Mouse (Mus musculus) G1E (cell line): ENCODE data around the gene Mtrex. TPM values are rescaled to one million over a fixed set of nuclear protein-coding genes. Genes with fewer than 3 reads are reported as not detected.

Source experiments
- ATAC-seq: 2 replicates; pipeline ENCODE4 v1.8.0; 2016; ENCODE audit warnings: mild to moderate bottlenecking; ENCODE audit not compliant: insufficient number of reproducible peaks, poor library complexity, low FRiP score, severe bottlenecking; ENCODE audit errors: extremely low read depth
- DNase-seq: peaks from one replicate; pipeline ENCODE4 v3.0.0; 2012; ENCODE audit warnings: low spot score
- H3K27me3 ChIP-seq: 2 replicates; pipeline ENCODE4 v1.6.1; 2012; ENCODE audit warnings: mild to moderate bottlenecking, low read length, inconsistent platforms; ENCODE audit not compliant: insufficient read depth
- H3K36me3 ChIP-seq: replicated peaks from 2 replicates; pipeline ENCODE3; 2012; ENCODE audit warnings: mild to moderate bottlenecking, inconsistent platforms
- H3K4me1 ChIP-seq: 2 replicates; pipeline ENCODE4 v1.6.1; 2012; ENCODE audit warnings: low read depth, low read length, inconsistent platforms, mixed read lengths; ENCODE audit not compliant: insufficient read depth
- H3K4me3 ChIP-seq: 2 replicates; pipeline ENCODE4 v1.5.1; 2012; ENCODE audit warnings: low read depth, mild to moderate bottlenecking, inconsistent platforms, low read length, moderate library complexity, mixed read lengths
- H3K9me3 ChIP-seq: replicated peaks from 2 replicates; pipeline ENCODE4 v1.6.1; 2012; ENCODE audit warnings: inconsistent platforms
- CTCF ChIP-seq: IDR thresholded peaks from 2 replicates; pipeline ENCODE4 v1.5.1; 2012; ENCODE audit warnings: low read depth, low read length, inconsistent platforms, mixed read lengths
- GATA1 ChIP-seq: IDR thresholded peaks from 2 replicates; pipeline ENCODE4 v1.6.1; 2012; ENCODE audit warnings: borderline replicate concordance, low read length, inconsistent platforms, mixed read lengths
- GATA2 ChIP-seq: IDR thresholded peaks from 2 replicates; pipeline ENCODE4 v1.6.1; 2012; ENCODE audit warnings: low read depth, low read length, inconsistent platforms, borderline replicate concordance
- POLR2AphosphoS5 ChIP-seq: IDR thresholded peaks from 2 replicates; pipeline ENCODE4 v1.6.1; 2012; ENCODE audit warnings: low read depth, low read length, inconsistent platforms; ENCODE audit not compliant: insufficient replicate concordance
- TAL1 ChIP-seq: conservative IDR thresholded peaks from 2 replicates; pipeline ENCODE4 v1.6.1; 2012; ENCODE audit warnings: low read depth, low read length, inconsistent platforms, mixed read lengths
- polyA plus RNA-seq: library from polyadenylated mRNA; stranded (reverse); fragments of >175 nt; gene quantifications from 2 replicates; pipeline ENCODE4 v1.2.3, GENCODE M21; 2012
- total RNA-seq, 2 experiments: library from RNA; stranded (forward) in 1 of 2; stranded (reverse) in 1 of 2; fragments of 200-1000 nt in 1 of 2; fragments of >200 nt in 1 of 2; fragmentation: Nextera tagmentation in 1 of 2; gene quantifications; 2 replicates each; pipeline ENCODE4 v1.2.3; 2014 to 2017

Gene Mtrex
- total and polyA plus RNA-seq, 3 experiments: 4.7 to 84.7 (median 71.1) TPM

DNA sequence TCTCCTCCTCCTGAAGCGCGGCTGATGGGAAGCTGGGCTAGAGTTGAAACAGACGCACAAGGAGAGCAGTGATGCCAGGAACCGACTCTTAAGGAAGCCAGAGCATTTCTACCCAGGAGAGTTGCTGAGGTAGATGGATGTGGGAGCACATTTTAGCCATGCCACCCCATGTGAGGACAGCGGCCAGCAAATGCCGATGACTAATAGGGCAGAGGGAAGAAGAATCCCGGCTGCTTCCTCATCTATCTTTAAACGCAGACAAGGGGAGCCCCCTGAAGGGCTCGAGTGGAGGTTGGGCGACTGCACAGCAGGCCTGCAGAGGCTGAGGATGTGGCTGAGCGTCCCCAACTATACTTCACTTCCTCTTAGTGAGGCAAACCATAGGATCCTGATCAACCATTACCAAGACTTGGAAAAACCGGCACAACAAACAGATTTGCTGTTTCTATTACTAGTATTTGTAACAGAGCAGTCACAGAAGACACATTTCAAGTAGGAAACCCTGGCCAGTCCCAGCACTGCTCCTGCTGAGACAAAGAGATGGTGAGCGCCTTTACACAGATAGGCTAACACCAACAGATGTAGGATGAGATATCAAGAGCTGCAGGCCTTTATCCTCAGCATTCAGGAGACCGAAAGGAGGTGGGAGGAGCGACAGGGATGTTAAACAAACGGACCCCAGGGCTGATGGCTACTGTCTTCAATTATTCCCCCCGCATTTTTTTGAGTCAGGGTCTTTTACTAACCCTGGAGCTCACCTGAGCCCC lies 55.5 kb downstream of the Mtrex start:
- no peak for TF ChIP-seq GATA2
- TF ChIP-seq GATA1: no peak
- 0 out of 2 replicates have a peak, but pooled peaks have one; percentile 14 for TF ChIP-seq TAL1
- peaks cover 93% of the 10 kb centered on the region for H3K36me3 ChIP-seq

DNA sequence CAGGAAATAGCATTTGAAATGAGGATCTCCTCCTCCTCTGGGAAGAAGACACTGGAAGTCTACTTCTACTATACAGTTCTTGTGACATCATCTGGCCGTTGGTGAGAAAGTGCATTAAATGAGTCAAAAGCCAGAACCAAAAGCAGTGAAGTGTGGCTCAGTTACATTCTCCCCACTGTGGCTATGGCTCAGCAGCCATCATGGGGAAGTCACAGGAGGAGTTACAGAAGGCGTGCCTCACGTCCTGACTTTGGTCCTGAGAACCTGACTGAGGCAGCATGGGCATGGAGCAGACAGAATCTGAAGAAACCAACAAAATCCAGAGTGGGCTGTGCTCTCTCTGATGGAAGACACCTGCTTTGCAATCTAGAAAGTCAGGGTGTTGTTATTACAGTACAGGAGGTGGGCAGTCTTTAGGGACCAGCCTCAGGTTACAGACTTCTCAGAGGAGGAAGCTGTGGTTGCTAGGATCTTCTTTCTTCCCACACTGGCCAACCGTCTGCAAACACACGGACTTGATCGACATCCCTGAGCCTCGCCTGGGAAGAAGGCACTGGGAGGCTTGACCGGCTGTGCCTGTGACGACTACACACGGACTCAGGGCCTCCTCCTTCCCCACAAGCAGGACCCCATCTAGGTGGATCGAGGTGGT lies 57.0 kb downstream of the Mtrex start:
- TF ChIP-seq TAL1 (no peak), CTCF (no peak), POLR2AphosphoS5 (no peak), GATA1 (no peak), GATA2 (no peak)
- DNase-seq (no peak), ATAC-seq (no peak)
- Histone ChIP-seq H3K4me1 (peaks cover 33% of the 10 kb centered on the region), H3K27me3 (no peaks in the 10 kb centered on the region), H3K9me3 (no peaks in the 10 kb centered on the region), H3K4me3 (no peak overlapping the region; the same call in 1 of the 2 replicates), H3K36me3 (peaks cover 96% of the 10 kb centered on the region)

More for the DNA sequence above, 55.5 kb downstream of the Mtrex start:
- Histone ChIP-seq H3K4me1 (peaks cover 33% of the 10 kb centered on the region), H3K4me3 (peak overlapping the region; percentile 50; the same call in 1 of the 2 replicates), H3K27me3 (no peaks in the 10 kb centered on the region), H3K9me3 (no peaks in the 10 kb centered on the region)
- ATAC-seq: peak; percentile 69
- peak; percentile 37 for DNase-seq

- Histone ChIP-seq H3K4me3 (no peak overlapping the region), H3K27me3 (no peaks in the 10 kb centered on the region), H3K36me3 (peaks cover 95% of the 10 kb centered on the region), H3K9me3 (no peaks in the 10 kb centered on the region), H3K4me1 (peaks cover 29% of the 10 kb centered on the region)
- no peak for TF ChIP-seq CTCF
- TF ChIP-seq POLR2AphosphoS5: no peak
- no peak for TF ChIP-seq TAL1
- TF ChIP-seq GATA1: no peak
- no peak for TF ChIP-seq GATA2
- ATAC-seq (no peak), DNase-seq (no peak)
These were observed 59.8 kb downstream of the Mtrex start for GRCm38 (mm10) chr13:112867381-112867780.

DNA sequence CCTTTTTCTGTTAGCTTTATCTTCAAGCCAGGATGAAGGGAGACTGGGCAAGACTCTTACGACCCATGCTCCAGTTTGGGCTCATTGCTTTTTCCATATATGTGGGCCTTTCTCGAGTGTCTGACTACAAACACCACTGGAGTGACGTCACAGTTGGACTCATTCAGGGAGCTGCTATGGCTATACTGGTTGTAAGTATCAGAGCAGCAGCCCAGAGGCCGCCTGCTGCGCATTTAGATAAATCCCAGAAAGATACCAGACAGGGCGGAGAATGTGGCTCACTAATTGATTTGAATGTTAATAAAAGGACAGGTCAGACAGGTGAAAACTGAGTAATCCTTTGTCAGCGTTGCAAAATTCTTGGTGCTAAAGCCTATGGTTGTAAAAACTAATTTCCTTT lies 60.4 kb downstream of the Mtrex start:
- H3K4me1 ChIP-seq: peaks cover 25% of the 10 kb centered on the region
- no peak overlapping the region for H3K4me3 ChIP-seq
- TF ChIP-seq GATA2: no peak
- no peak for TF ChIP-seq CTCF
- no peak for TF ChIP-seq POLR2AphosphoS5
- TF ChIP-seq GATA1: no peak
- TF ChIP-seq TAL1: no peak
- no peaks in the 10 kb centered on the region for H3K27me3 ChIP-seq
- ATAC-seq (no peak), DNase-seq (no peak)
- no peaks in the 10 kb centered on the region for H3K9me3 ChIP-seq
- peaks cover 96% of the 10 kb centered on the region for H3K36me3 ChIP-seq

GRCm38 (mm10) chr13:112862978-112863677 lies 64.1 kb downstream of the Mtrex start:
- DNase-seq (no peak), ATAC-seq (no peak)
- Histone ChIP-seq H3K4me3 (no peak overlapping the region), H3K9me3 (no peaks in the 10 kb centered on the region), H3K36me3 (peaks cover 80% of the 10 kb centered on the region), H3K4me1 (peaks cover 6% of the 10 kb centered on the region; the same call in 1 of the 2 replicates), H3K27me3 (no peaks in the 10 kb centered on the region)
- TF ChIP-seq TAL1: no peak
- TF ChIP-seq CTCF: no peak
- TF ChIP-seq POLR2AphosphoS5: no peak
- no peak for TF ChIP-seq GATA2
- TF ChIP-seq GATA1: no peak

DNA sequence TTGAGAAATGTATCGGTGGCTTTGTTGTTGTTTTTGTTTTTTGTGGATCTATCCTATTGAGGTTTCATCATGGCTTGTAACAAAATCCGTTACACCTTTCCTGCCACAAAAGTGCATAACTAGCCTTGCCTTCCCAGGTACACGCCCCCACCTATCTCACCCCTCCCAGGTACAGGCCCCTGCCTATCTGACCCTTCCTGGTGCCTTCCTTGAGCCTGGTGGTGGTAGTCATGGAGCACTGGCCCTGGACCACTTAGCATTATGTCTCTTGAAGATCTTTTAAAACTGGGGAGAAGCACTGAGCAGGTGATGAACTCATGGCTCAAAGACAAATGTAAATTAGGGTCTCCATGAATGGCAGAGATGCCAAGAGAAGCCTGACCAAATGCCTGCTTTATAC lies 64.9 kb downstream of the Mtrex start:
- H3K36me3 ChIP-seq: peaks cover 77% of the 10 kb centered on the region
- no peak for ATAC-seq
- TF ChIP-seq CTCF: no peak
- TF ChIP-seq POLR2AphosphoS5: no peak
- no peak for TF ChIP-seq TAL1
- TF ChIP-seq GATA2: no peak
- TF ChIP-seq GATA1: no peak

More for the DNA sequence above, 64.9 kb downstream of the Mtrex start:
- Histone ChIP-seq H3K4me3 (no peak overlapping the region), H3K9me3 (no peaks in the 10 kb centered on the region), H3K4me1 (peaks cover 7% of the 10 kb centered on the region; the same call in 1 of the 2 replicates), H3K27me3 (no peaks in the 10 kb centered on the region)
- DNase-seq: no peak
